Comparison of ENCODE assay signal across 18 mouse cellular contexts in genomic region chr3:104556624-104557023, GRCm38 (mm10).
"Had no signal": no experiment of that assay in that cellular context is flagged by ENCODE, and none has a peak within 500 bp of the region (broad histone marks: within the 10 kb centered on the region; RNA-seq: fewer than 3 reads in every experiment).

No protein-coding gene starts in this region.

- ATAC-seq: liver, embryonic 12.5 days; midbrain, embryonic 15.5 days had no signal

- H3K4me2 ChIP-seq: kidney, embryonic 15.5 days; liver, embryonic 12.5 days; liver, embryonic 15.5 days; lung, embryonic 15.5 days; midbrain, embryonic 12.5 days; midbrain, embryonic 15.5 days; neural tube, embryonic 13.5 days had no signal

- DNase-seq: kidney, adult 8-10 months; kidney, postnatal 10 days; kidney, postnatal 36 days; layer of hippocampus, postnatal 36 days; lung, adult 18-20 months; lung, postnatal 10 days; lung, postnatal 36 days; thymus, adult 18-20 months; thymus, postnatal 14 days; thymus, postnatal 4 days had no signal

- H3K27me3 ChIP-seq: kidney, embryonic 15.5 days; liver, embryonic 12.5 days; liver, embryonic 15.5 days; lung, embryonic 15.5 days; midbrain, embryonic 12.5 days; midbrain, embryonic 15.5 days; neural tube, embryonic 13.5 days had no signal

- H3K36me3 ChIP-seq: kidney, embryonic 15.5 days; liver, embryonic 12.5 days; liver, embryonic 15.5 days; lung, embryonic 15.5 days; midbrain, embryonic 12.5 days; midbrain, embryonic 15.5 days; neural tube, embryonic 13.5 days had no signal

- H3K4me3 ChIP-seq: kidney, embryonic 15.5 days; left cerebral cortex, adult 2 months; liver, embryonic 12.5 days; liver, embryonic 15.5 days; lung, embryonic 15.5 days; midbrain, embryonic 12.5 days; midbrain, embryonic 15.5 days; neural tube, embryonic 13.5 days had no signal
